Mouse (Mus musculus) induced T-regulatory cell, adult 2 months (primary cell): Measurements from ENCODE around the gene 1810030O07Rik.
"Not testable (repeated sequence)": the region's sequence is repeated elsewhere in the genome, so short reads cannot be mapped to it uniquely, and the experiment has no call there.

Experiments
- DNase-seq: peaks from one replicate; pipeline ENCODE4 v3.0.0-alpha.2; 2012; ENCODE audit warnings: low read depth

Gene 1810030O07Rik

DNA sequence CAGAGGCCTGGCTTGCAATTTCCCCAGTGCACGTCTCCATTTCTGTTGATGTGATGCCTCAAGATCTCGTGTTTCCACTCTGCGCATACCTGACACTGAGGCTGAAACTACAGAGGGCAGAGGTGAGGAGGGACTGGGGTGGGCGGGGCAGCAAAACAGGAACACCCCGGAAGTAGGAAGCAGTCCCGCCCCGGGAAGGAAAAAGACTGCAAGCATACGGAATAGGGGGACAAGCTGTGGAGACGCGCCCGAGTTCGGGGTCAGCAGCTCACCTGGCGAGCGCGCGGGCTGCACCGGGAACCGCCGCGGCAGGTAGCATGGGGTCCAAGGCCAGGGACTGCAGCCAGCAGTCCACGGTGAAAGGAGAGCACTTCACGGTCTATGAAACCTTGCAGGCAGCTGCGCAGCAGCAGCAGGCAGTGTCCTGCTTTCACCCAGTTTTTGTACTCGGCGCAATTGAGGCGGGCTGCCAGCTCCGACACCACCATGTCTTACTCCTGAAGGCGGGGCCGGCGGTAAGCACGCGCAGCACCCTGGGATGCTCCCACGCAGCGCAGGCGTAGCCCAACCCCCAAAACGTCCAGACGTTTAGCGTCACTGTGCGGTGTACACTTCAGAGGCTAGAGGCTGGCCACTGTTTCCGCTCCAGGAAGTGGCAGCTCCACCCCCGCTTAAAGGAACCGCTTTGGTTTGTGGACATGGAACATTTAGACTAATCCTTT is at the start of gene 1810030O07Rik:
Gene 1810030O07Rik (minus strand): TSS at position 615 of the 722 bp plus-strand sequence.
- peak; percentile 93 for DNase-seq

DNA sequence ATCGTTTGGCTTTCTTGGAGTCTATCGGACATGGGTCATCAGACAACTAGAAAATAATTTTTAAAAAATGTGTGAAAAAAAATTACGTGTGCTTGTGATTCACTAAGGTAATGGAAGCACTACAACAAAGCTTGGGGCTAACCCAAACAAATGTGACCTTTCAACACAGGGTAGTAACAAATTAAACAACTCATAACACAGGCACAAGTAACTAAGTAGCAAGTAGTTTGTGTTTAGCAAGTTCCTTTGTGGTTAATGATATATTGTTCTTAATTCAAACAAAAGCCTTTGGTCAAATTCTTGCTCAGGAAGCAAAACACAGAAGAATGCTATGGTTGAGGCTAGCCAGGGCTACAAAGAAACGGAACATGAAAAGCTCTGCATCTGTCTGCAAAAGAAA is 42.6 kb upstream of the 1810030O07Rik start:
- DNase-seq, result no peak

DNA sequence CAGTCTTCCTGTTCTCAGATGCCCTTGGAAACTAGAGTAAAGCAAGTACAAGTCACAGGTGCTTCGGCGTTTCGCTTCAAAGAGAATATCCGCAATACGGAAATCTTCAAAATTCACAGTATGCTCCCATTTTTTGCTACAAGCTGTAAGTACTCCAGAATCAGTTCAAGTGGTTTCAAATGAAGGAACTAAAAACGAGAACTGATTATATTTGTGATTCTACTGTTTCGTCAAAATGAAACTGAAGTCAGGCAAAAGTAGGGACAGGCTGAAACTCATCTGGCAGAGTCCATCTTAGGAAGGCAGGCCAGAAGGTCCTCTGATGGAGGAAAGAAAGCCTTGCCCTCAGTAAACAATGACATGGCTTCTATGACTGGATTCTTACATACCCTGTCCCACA is 40.3 kb upstream of the 1810030O07Rik start:
- DNase-seq, result no peak

GRCm38 (mm10) chrX:12686910-12687309 is 13.4 kb upstream of the 1810030O07Rik start:
- DNase-seq, result no peak

DNA sequence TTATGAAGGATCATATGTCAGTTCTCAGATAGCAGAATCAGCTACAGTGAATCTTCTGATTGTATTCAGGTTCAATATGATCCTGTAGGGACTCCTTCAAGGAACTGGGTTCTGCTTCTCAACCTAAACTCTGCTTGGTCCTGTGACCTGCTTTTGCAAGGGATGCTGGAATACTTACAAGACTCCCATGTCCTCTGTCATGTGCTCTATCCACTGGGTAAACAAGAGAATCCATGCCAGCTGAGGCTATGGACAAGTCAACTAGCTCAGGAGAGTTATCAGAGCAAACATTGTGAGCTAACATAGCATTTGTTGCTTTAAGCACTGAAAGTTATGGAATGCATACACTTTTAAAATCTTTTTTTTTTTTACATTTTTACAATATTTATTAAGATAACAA is 12.6 kb upstream of the 1810030O07Rik start:
- no peak for DNase-seq

DNA sequence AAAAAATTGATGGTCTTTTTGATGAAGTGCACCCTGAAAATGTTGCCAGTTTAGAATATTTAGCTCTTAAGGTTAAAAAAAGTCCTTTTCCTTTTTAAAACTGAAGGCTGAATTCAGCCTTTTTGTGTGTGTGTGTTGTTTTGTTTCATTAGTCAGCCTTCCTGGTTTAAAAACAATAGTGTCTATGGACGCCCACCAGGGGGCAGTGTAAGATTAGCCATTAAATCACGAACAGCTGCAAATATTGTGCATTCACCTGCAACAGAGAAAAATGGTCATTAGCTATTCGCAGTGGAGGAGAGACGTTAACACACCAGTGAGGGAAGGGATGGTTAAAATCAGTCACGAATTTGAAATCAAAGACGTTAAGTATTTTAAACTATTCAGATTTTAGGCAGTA is 3.9 kb upstream of the 1810030O07Rik start:
- peak; percentile 84 for DNase-seq

DNA sequence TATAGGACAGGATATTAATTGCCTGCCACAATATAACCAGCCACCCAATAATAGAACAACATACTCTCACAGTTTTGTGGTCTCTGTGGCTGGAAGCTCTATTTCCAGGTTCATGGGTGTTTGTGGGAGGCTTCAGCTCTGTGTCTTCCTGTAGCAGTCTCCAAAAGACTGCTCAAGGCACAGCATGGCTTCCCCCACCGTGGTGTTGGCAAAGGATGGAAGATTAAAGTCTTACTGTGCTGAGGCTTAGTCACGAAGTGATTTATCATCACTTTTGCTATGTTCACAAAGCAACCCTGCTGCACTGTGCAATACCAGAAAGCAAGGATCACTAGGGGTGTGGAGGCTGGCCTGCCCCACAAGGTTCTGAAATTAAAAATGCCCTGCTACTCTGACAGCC is 19.6 kb downstream of the 1810030O07Rik start:
- no peak for DNase-seq

- DNase-seq, result no peak
Observed at GRCm38 (mm10) chrX:12651906-12652305, 21.6 kb downstream of the 1810030O07Rik start.

DNA sequence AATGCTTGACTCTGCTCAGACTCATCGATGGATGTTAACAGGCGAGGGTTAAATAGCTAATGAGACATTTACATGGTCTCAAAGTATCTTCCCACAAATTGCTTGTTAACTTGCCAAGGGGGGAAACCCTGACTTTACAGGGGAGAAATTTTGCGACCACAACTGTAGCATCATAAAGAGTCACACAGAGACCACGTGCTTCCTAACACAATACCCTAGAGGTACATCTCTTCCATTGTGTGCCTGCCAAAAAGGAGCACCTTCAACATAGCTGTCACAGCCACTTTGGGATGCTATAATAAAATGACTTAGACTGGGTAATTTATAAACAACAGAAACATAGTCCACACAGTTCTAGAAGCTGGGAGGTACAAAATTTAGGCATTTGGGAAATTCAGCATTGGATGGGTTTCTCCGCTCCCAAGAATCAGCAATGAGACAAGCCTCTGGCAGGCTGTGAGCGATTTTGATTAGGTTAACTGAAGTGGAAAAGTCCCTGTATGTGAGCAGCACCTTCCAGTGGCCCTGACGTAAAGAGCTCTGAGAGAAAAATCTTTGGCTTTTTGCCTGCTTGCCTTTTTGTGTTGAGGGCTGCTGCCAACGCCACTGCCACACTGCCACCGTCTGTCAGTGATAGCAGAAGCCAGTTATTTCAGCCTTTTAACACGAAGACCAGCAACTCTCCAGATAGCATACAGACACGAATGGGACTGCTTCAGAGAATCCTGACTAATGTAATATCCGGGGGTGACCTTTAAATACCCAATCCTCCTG is 27.8 kb downstream of the 1810030O07Rik start:
- DNase-seq, result no peak

GRCm38 (mm10) chrX:12644976-12645375 is 28.5 kb downstream of the 1810030O07Rik start:
- no peak for DNase-seq

DNA sequence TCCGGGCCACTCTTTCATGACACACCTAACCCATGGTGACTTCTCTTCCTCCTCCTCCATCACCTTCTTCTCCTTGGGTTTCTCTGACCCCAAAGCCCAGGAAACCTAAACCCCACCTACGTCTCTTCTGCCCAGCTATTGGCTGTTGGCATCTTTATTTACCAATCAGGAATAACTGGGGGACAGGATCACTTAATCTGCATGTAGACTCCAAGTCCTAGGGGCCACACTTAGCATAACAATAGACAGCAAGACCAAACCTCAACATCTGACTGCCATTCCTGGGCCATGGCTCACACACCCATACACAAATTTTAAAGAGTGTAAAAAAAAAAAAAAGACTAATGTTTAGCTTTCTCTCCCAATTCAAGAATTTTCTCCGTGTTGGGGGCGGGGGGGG is 48.3 kb downstream of the 1810030O07Rik start:
- DNase-seq, result no peak

GRCm38 (mm10) chrX:12612360-12612759 is 61.1 kb downstream of the 1810030O07Rik start:
- not testable (repeated sequence) for DNase-seq

- DNase-seq, result no peak
Observed at GRCm38 (mm10) chrX:12611211-12611610, 62.3 kb downstream of the 1810030O07Rik start.

DNA sequence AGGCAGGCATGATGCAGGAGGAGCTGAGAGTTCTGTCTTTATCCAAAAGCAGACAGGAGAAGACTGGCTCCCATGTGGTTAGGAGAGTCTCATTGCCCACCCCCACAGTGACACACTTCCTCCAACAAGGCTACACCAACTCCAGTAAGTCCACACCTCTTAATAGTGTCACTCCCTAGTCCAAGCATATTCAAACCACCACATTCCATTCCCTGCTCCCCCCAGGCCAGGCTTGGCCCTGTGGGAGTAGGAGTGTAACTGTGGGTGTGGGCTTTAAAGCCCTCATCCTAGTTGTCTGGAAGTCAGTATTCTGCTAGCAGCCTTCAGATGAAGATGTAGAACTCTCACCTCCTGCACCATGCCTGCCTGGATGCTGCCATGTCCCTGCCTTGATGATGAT is 62.9 kb downstream of the 1810030O07Rik start:
- DNase-seq, result not testable (repeated sequence)
